Mouse (Mus musculus): ENCODE data around the gene Bcat1.
"Not testable (repeated sequence)": the region's sequence is repeated elsewhere in the genome, so short reads cannot be mapped to it uniquely, and the experiment has no call there.

The Bcat1 gene

GRCm38 (mm10) chr6:145093038-145093622 lies 17.1 kb upstream of the Bcat1 start:
- DNase-seq (ENCODE audit: low spot score in 2 of 2) = not testable (repeated sequence)

- DNase-seq (ENCODE audit: low spot score in 2 of 2) = no peak
These were observed 16.0 kb upstream of the Bcat1 start for GRCm38 (mm10) chr6:145091998-145092397.

GRCm38 (mm10) chr6:145090928-145091327 lies 14.9 kb upstream of the Bcat1 start:
- no peak for DNase-seq (ENCODE audit: low spot score in 2 of 2)

- DNase-seq (ENCODE audit: low spot score in 2 of 2) = no peak
These were observed 14.3 kb upstream of the Bcat1 start for GRCm38 (mm10) chr6:145090201-145090863.

- DNase-seq (ENCODE audit: low spot score in 2 of 2) = no peak
These were observed 13.4 kb upstream of the Bcat1 start for GRCm38 (mm10) chr6:145089373-145089772.

- DNase-seq (ENCODE audit: low spot score in 2 of 2) = no peak
These were observed 12.6 kb upstream of the Bcat1 start for GRCm38 (mm10) chr6:145088451-145089113.

GRCm38 (mm10) chr6:145084343-145085117 lies 8.5 kb upstream of the Bcat1 start:
- DNase-seq (ENCODE audit: low spot score in 2 of 2) = no peak

GRCm38 (mm10) chr6:145081721-145082120 lies 5.7 kb upstream of the Bcat1 start:
- no peak for DNase-seq (ENCODE audit: low spot score in 2 of 2)

- DNase-seq (ENCODE audit: low spot score in 2 of 2) = no peak
These were observed 3.2 kb upstream of the Bcat1 start for GRCm38 (mm10) chr6:145079087-145079759.

- no peak for DNase-seq (ENCODE audit: low spot score in 2 of 2)
These were observed 302 bp upstream of the Bcat1 start for GRCm38 (mm10) chr6:145076286-145076685.

- DNase-seq (ENCODE audit: low spot score in 2 of 2) = no peak
These were observed 866 bp downstream of the Bcat1 start for GRCm38 (mm10) chr6:145075088-145075547.

- no peak for DNase-seq (ENCODE audit: low spot score in 2 of 2)
These were observed 1.5 kb downstream of the Bcat1 start for GRCm38 (mm10) chr6:145074461-145074860.

GRCm38 (mm10) chr6:145069921-145070320 lies 6.1 kb downstream of the Bcat1 start:
- no peak for DNase-seq (ENCODE audit: low spot score in 2 of 2)

- DNase-seq (ENCODE audit: low spot score in 2 of 2) = no peak
These were observed 6.6 kb downstream of the Bcat1 start for GRCm38 (mm10) chr6:145069397-145069796.

GRCm38 (mm10) chr6:145067679-145068078 lies 8.3 kb downstream of the Bcat1 start:
- no peak for DNase-seq (ENCODE audit: low spot score in 2 of 2)

GRCm38 (mm10) chr6:145066416-145066815 lies 9.6 kb downstream of the Bcat1 start:
- no peak for DNase-seq (ENCODE audit: low spot score in 2 of 2)

GRCm38 (mm10) chr6:145065301-145065845 lies 10.6 kb downstream of the Bcat1 start:
- no peak for DNase-seq (ENCODE audit: low spot score in 2 of 2)

- no peak for DNase-seq (ENCODE audit: low spot score in 2 of 2)
These were observed 11.9 kb downstream of the Bcat1 start for GRCm38 (mm10) chr6:145064104-145064503.

- DNase-seq (ENCODE audit: low spot score in 2 of 2) = no peak
These were observed 12.6 kb downstream of the Bcat1 start for GRCm38 (mm10) chr6:145063212-145063868.

GRCm38 (mm10) chr6:145062763-145063162 lies 13.2 kb downstream of the Bcat1 start:
- DNase-seq (ENCODE audit: low spot score in 2 of 2) = no peak

GRCm38 (mm10) chr6:145061361-145061760 lies 14.6 kb downstream of the Bcat1 start:
- no peak for DNase-seq (ENCODE audit: low spot score in 2 of 2)
